28 mouse cellular contexts compared by ENCODE assay signal in genomic region chr14:99037703-99038102, GRCm38 (mm10). TPM values are rescaled to one million over a fixed set of nuclear protein-coding genes. Genes with fewer than 3 reads are reported as not detected.
DNase-seq lines count a peak whose midpoint lies in the region; ATAC-seq and TF ChIP-seq lines count a peak whose summit lies in the region.
"Had no signal": no experiment of that assay in that cellular context is flagged by ENCODE, and none has a peak within 500 bp of the region (broad histone marks: within the 10 kb centered on the region; RNA-seq: fewer than 3 reads in every experiment).

No protein-coding gene starts in this region.

- no peak overlapping the region for H3K4me3 ChIP-seq in lung, embryonic 16.5 days (ENCODE audit: low read length)
- H3K4me3 ChIP-seq in ES-E14 (ENCODE audit: insufficient read depth in 1 of 2, low read depth in 1 of 2, low read length in 2 of 2, poor library complexity in 1 of 2, severe bottlenecking in 1 of 2): no peak overlapping the region
- no peak overlapping the region for H3K4me3 ChIP-seq in intestine, embryonic 16.5 days (ENCODE audit: low read length)
- no peak overlapping the region for H3K4me3 ChIP-seq in stomach, postnatal 0 days (ENCODE audit: low read depth, low read length)
- H3K4me3 ChIP-seq: embryonic facial prominence, embryonic 15.5 days; heart, embryonic 10.5 days; kidney, embryonic 15.5 days; left cerebral cortex, adult 2 months; limb, embryonic 10.5 days; neural tube, embryonic 15.5 days had no signal

- DNase-seq in lung, postnatal 10 days: no peak
- DNase-seq in ES-E14 (ENCODE audit: low read depth, low spot score): no peak
- peak; percentile 32 for DNase-seq in stomach, postnatal 0 days (ENCODE audit: low spot score)
- DNase-seq in heart, adult 11 months: no peak
- DNase-seq in frontal cortex, postnatal 10 days (ENCODE audit: low spot score in 2 of 2): no peak
- DNase-seq: adrenal gland, postnatal 36 days; cerebellum, adult 9-10 months; heart, postnatal 4 days; lung, embryonic 14.5 days; right cerebral cortex, adult 18-20 months; thymus, postnatal 25 days had no signal

- WGBS in lung, embryonic 16.5 days: 77% methylated on average over 2 of the region's 2 CpGs
- WGBS in intestine, embryonic 16.5 days: 79% methylated on average over 2 of the region's 2 CpGs
- 50% methylated on average over 2 of the region's 2 CpGs for WGBS in stomach, postnatal 0 days

- in situ Hi-C loops in ES-E14 (cut with MboI; ENCODE audit: low sequenced_read_pairs in 2 of 2, unreplicated experiment in 2 of 2): no loop called here

- peaks cover 2% of the 10 kb centered on the region; the same call in 1 of the 2 replicates for H3K4me1 ChIP-seq in lung, embryonic 16.5 days (replicated peaks; ENCODE audit: control insufficient read depth, insufficient read depth, low read length)
- H3K4me1 ChIP-seq in ES-E14 (ENCODE audit: control insufficient read depth in 2 of 2, insufficient read depth in 2 of 2, low read length in 2 of 2, poor library complexity in 1 of 2): peaks cover 14 to 21% of the 10 kb centered on the region in 2 experiments
- H3K4me1 ChIP-seq in intestine, embryonic 16.5 days (ENCODE audit: control insufficient read depth, insufficient read depth, low read length): peaks cover 7% of the 10 kb centered on the region
- H3K4me1 ChIP-seq in stomach, postnatal 0 days (replicated peaks; ENCODE audit: control insufficient read depth, insufficient read depth): 0 out of 2 replicates have a peak, but pooled peaks cover 3% of the 10 kb centered on the region
- H3K4me1 ChIP-seq: embryonic facial prominence, embryonic 15.5 days; neural tube, embryonic 15.5 days had no signal

- ATAC-seq in lung, embryonic 16.5 days (ENCODE audit: low read depth): peak; percentile 26; the same call in 1 of the 2 replicates
- peak; percentile 52; the same call in 1 of the 2 replicates for ATAC-seq in intestine, embryonic 16.5 days
- ATAC-seq in stomach, postnatal 0 days (ENCODE audit: low FRiP score, low TSS enrichment): peak; percentile 95
- ATAC-seq: forebrain, embryonic 14.5 days; inflammation-experienced regulatory T-cells, adult 6 months; Patski had no signal

- H3K36me3 ChIP-seq in lung, embryonic 16.5 days (ENCODE audit: control insufficient read depth, insufficient read depth, low read length): peaks cover 8% of the 10 kb centered on the region; the same call in 1 of the 2 replicates
- H3K36me3 ChIP-seq in ES-E14 (ENCODE audit: control insufficient read depth, insufficient read depth, low read length, poor library complexity, severe bottlenecking): peaks cover 5% of the 10 kb centered on the region
- H3K36me3 ChIP-seq in intestine, embryonic 16.5 days (ENCODE audit: control insufficient read depth, insufficient read depth, low read length): no peaks in the 10 kb centered on the region
- H3K36me3 ChIP-seq in stomach, postnatal 0 days (ENCODE audit: control insufficient read depth, insufficient read depth, low read length): no peaks in the 10 kb centered on the region; the same call in 1 of the 2 replicates

- no peaks in the 10 kb centered on the region for H3K27me3 ChIP-seq in lung, embryonic 16.5 days (ENCODE audit: control insufficient read depth, insufficient read depth, low read depth, low read length)
- H3K27me3 ChIP-seq in intestine, embryonic 16.5 days (replicated peaks; ENCODE audit: control insufficient read depth, insufficient read depth, low read length): no peaks in the 10 kb centered on the region
- H3K27me3 ChIP-seq in stomach, postnatal 0 days (ENCODE audit: control insufficient read depth, insufficient read depth, low read length): no peaks in the 10 kb centered on the region
- H3K27me3 ChIP-seq: embryonic facial prominence, embryonic 15.5 days; kidney, embryonic 15.5 days; neural tube, embryonic 15.5 days; Patski had no signal

- TF ChIP-seq CTCF in stomach, postnatal 0 days (IDR thresholded peaks at IDR 0.05; ENCODE audit: low read depth): no peak

- no peak overlapping the region for H3K27ac ChIP-seq in lung, embryonic 16.5 days (ENCODE audit: low read length)
- H3K27ac ChIP-seq in ES-E14 (ENCODE audit: insufficient read depth, low read depth, low read length, poor library complexity, severe bottlenecking): 0 out of 2 replicates have a peak overlapping the region, but pooled peaks have one; percentile 8
- H3K27ac ChIP-seq in intestine, embryonic 16.5 days (ENCODE audit: low read length): no peak overlapping the region
- H3K27ac ChIP-seq in stomach, postnatal 0 days (replicated peaks): no peak overlapping the region
- H3K27ac ChIP-seq: embryonic facial prominence, embryonic 15.5 days; heart, embryonic 10.5 days; hindbrain, embryonic 14.5 days; kidney, embryonic 15.5 days; left cerebral cortex, adult 2 months; limb, embryonic 10.5 days; neural tube, embryonic 15.5 days had no signal

- no peak for TF ChIP-seq EP300 in stomach, postnatal 0 days (optimal IDR thresholded peaks at IDR 0.05)

- no peak overlapping the region for H3K4me2 ChIP-seq in lung, embryonic 16.5 days (ENCODE audit: low read depth, low read length)
- H3K4me2 ChIP-seq in intestine, embryonic 16.5 days (ENCODE audit: low read depth, low read length): no peak overlapping the region
- H3K4me2 ChIP-seq in stomach, postnatal 0 days (replicated peaks; ENCODE audit: low read depth): no peak overlapping the region
- H3K4me2 ChIP-seq: embryonic facial prominence, embryonic 15.5 days; hindbrain, embryonic 14.5 days; kidney, embryonic 15.5 days; lung, embryonic 14.5 days; midbrain, embryonic 11.5 days; neural tube, embryonic 15.5 days had no signal

- no peaks in the 10 kb centered on the region for H3K9me3 ChIP-seq in lung, embryonic 16.5 days (ENCODE audit: control insufficient read depth, low read length)
- no peaks in the 10 kb centered on the region for H3K9me3 ChIP-seq in ES-E14 (ENCODE audit: control insufficient read depth, insufficient read depth, low read depth, low read length)
- H3K9me3 ChIP-seq in intestine, embryonic 16.5 days (ENCODE audit: control insufficient read depth, low read length): no peaks in the 10 kb centered on the region
- no peaks in the 10 kb centered on the region for H3K9me3 ChIP-seq in stomach, postnatal 0 days (ENCODE audit: control insufficient read depth, low read length)
- H3K9me3 ChIP-seq: embryonic facial prominence, embryonic 15.5 days; heart, embryonic 10.5 days; kidney, embryonic 15.5 days; limb, embryonic 10.5 days; neural tube, embryonic 15.5 days had no signal

- H3K9ac ChIP-seq in lung, embryonic 16.5 days (ENCODE audit: low read length): no peak overlapping the region
- no peak overlapping the region for H3K9ac ChIP-seq in ES-E14 (ENCODE audit: insufficient read depth, low read depth, low read length, poor library complexity, severe bottlenecking)
- no peak overlapping the region for H3K9ac ChIP-seq in intestine, embryonic 16.5 days (ENCODE audit: low read depth, low read length)
- no peak overlapping the region for H3K9ac ChIP-seq in stomach, postnatal 0 days (ENCODE audit: low read length)
- H3K9ac ChIP-seq: embryonic facial prominence, embryonic 15.5 days; hindbrain, embryonic 14.5 days; kidney, embryonic 15.5 days; lung, embryonic 14.5 days; neural tube, embryonic 15.5 days had no signal

TF ChIP-seq in ES-E14, 5 proteins besides CTCF, POLR2A, EP300 and RAD21:
- TF ChIP-seq HCFC1 (IDR thresholded peaks at IDR 0.05; ENCODE audit: borderline replicate concordance, insufficient read depth, low read length) (no peak), MAFK (IDR thresholded peaks at IDR 0.05; ENCODE audit: insufficient read depth, low read depth, low read length) (no peak), CHD2 (IDR thresholded peaks at IDR 0.05; ENCODE audit: low read depth, low read length) (no peak), ZC3H11A (IDR thresholded peaks at IDR 0.05; ENCODE audit: borderline replicate concordance, low read depth, low read length) (no peak), ZNF384 (IDR thresholded peaks at IDR 0.05; ENCODE audit: low read depth, low read length) (no peak)

RNA-seq across cellular contexts. Expression of gene Mzt1, which starts 8.2 kb away (rescaled TPM):
- 63.5 and 68.2 TPM in 2 replicates for polyA plus RNA-seq in lung, embryonic 16.5 days (2015; fragmentation: Nextera tagmentation; extraction: Ambion mirVana)
- 18.5 and 20.3 TPM in 2 replicates for total RNA-seq in ES-E14 (2012; rRNA removed)
- 48.8 and 55.6 TPM in 2 replicates for polyA plus RNA-seq in intestine, embryonic 16.5 days (2015; fragmentation: Nextera tagmentation; extraction: Ambion mirVana)
- polyA plus RNA-seq in stomach, postnatal 0 days (2015; fragmentation: Nextera tagmentation; extraction: Ambion mirVana): 52.8 and 55.8 TPM in 2 replicates

RNA-seq across cellular contexts. Expression of gene Bora, which starts 8.3 kb away (rescaled TPM):
- 71.3 and 72.4 TPM in 2 replicates for polyA plus RNA-seq in lung, embryonic 16.5 days (2015; fragmentation: Nextera tagmentation; extraction: Ambion mirVana)
- total RNA-seq in ES-E14 (2012; rRNA removed): 18.0 and 29.3 TPM in 2 replicates
- polyA plus RNA-seq in intestine, embryonic 16.5 days (2015; fragmentation: Nextera tagmentation; extraction: Ambion mirVana): 47.7 and 60.1 TPM in 2 replicates
- 12.4 and 13.8 TPM in 2 replicates for polyA plus RNA-seq in stomach, postnatal 0 days (2015; fragmentation: Nextera tagmentation; extraction: Ambion mirVana)

RNA-seq across cellular contexts. Expression of gene Rpl36a-ps1, which starts 43.6 kb away (rescaled TPM):
- polyA plus RNA-seq in lung, embryonic 16.5 days (2015; fragmentation: Nextera tagmentation; extraction: Ambion mirVana): 1.7 and 5.7 TPM in 2 replicates
- 24.3 and 51.0 TPM in 2 replicates for total RNA-seq in ES-E14 (2012; rRNA removed)
- polyA plus RNA-seq in intestine, embryonic 16.5 days (2015; fragmentation: Nextera tagmentation; extraction: Ambion mirVana): 0.49 and 0.59 TPM in 2 replicates
- polyA plus RNA-seq in stomach, postnatal 0 days (2015; fragmentation: Nextera tagmentation; extraction: Ambion mirVana): 3.2 and 3.6 TPM in 2 replicates
- total RNA-seq: gastrocnemius, adult 8-10 months had no signal
- polyA plus RNA-seq: gonadal fat pad, adult 2 months; liver, adult 2 months; neural tube, embryonic 15.5 days; small intestine, adult 2 months had no signal

Comparison
In these comparisons a context has a peak if more than half of its experiments do, and no peak if none do; other contexts are left out.
1. ATAC-seq: peak in every context shown above with its lines; median percentile 95 in stomach, postnatal 0 days; 52 in intestine, embryonic 16.5 days; 26 in lung, embryonic 16.5 days.